Mouse (Mus musculus) heart, adult 2 months (tissue): ENCODE data around the gene Olfr1462.

Source experiments
- CTCF ChIP-seq: fragments of 200-600 bp; IDR thresholded peaks from 2 replicates; pipeline ENCODE4 v1.8.1; 2022; ENCODE audit warnings: antibody characterized with exemption, mild to moderate bottlenecking, moderate library complexity
- EP300 ChIP-seq: fragments of 200-500 bp; IDR thresholded peaks from 2 replicates; pipeline ENCODE4 v1.6.1; 2011; ENCODE audit warnings: low read depth, low read length, control low read depth; ENCODE audit not compliant: insufficient read depth

GRCm38 (mm10) chr19:13185434-13185833 is at the start of gene Olfr1462:
- TF ChIP-seq CTCF (no peak), EP300 (no peak)
